Mouse (Mus musculus): Measurements from ENCODE around the gene Mrps18b. TPM values are rescaled to one million over a fixed set of nuclear protein-coding genes. Genes with fewer than 3 reads are reported as not detected.

The Mrps18b gene
- polyA plus RNA-seq, 1 experiment from 2014 or later, result 55.6 TPM

- ATAC-seq, result no peak
- Histone ChIP-seq H3K27ac (ENCODE audit: low read length) (peak overlapping the region; percentile 43; the same call in 1 of the 2 replicates), H3K4me2 (ENCODE audit: low read length) (peak overlapping the region; percentile 93), H3K4me1 (replicated peaks; ENCODE audit: control insufficient read depth, insufficient read depth, low read length) (peaks cover 69% of the 10 kb centered on the region), H3K9ac (replicated peaks; ENCODE audit: low read depth, low read length) (peak overlapping the region; percentile 87), H3K27me3 (replicated peaks; ENCODE audit: control insufficient read depth, insufficient read depth, low read length) (no peaks in the 10 kb centered on the region), H3K9me3 (ENCODE audit: control insufficient read depth, low read length) (no peaks in the 10 kb centered on the region), H3K36me3 (ENCODE audit: control insufficient read depth, insufficient read depth) (peaks cover 4% of the 10 kb centered on the region), H3K4me3 (replicated peaks; ENCODE audit: low read length) (peak overlapping the region; percentile 83)
- 4% methylated on average over 7 of the region's 7 CpGs for WGBS
These were observed 46.7 kb downstream of the Mrps18b start for GRCm38 (mm10) chr17:35869346-35870067.

- H3K4me2 ChIP-seq (ENCODE audit: low read length), result peak overlapping the region; percentile 93
- H3K4me3 ChIP-seq (replicated peaks; ENCODE audit: low read length), result peak overlapping the region; percentile 83
- peak overlapping the region; percentile 87 for H3K9ac ChIP-seq (replicated peaks; ENCODE audit: low read depth, low read length)
- ATAC-seq, result no peak
- WGBS, result 2% methylated on average over 7 of the region's 7 CpGs
- peaks cover 65% of the 10 kb centered on the region for H3K4me1 ChIP-seq (replicated peaks; ENCODE audit: control insufficient read depth, insufficient read depth, low read length)
- H3K9me3 ChIP-seq (ENCODE audit: control insufficient read depth, low read length), result no peaks in the 10 kb centered on the region
- H3K36me3 ChIP-seq (ENCODE audit: control insufficient read depth, insufficient read depth), result peaks cover 4% of the 10 kb centered on the region; the same call in 1 of the 2 replicates
- no peaks in the 10 kb centered on the region for H3K27me3 ChIP-seq (replicated peaks; ENCODE audit: control insufficient read depth, insufficient read depth, low read length)
- peak overlapping the region; percentile 47; the same call in 1 of the 2 replicates for H3K27ac ChIP-seq (ENCODE audit: low read length)
These were observed 47.2 kb downstream of the Mrps18b start for GRCm38 (mm10) chr17:35868961-35869345.

GRCm38 (mm10) chr17:35868165-35868820, 47.9 kb downstream of the Mrps18b start:
- Histone ChIP-seq H3K4me2 (ENCODE audit: low read length) (peak overlapping the region; percentile 93), H3K9ac (replicated peaks; ENCODE audit: low read depth, low read length) (peak overlapping the region; percentile 87), H3K4me1 (replicated peaks; ENCODE audit: control insufficient read depth, insufficient read depth, low read length) (peaks cover 59% of the 10 kb centered on the region), H3K9me3 (ENCODE audit: control insufficient read depth, low read length) (no peaks in the 10 kb centered on the region), H3K4me3 (replicated peaks; ENCODE audit: low read length) (peak overlapping the region; percentile 83), H3K27ac (ENCODE audit: low read length) (peak overlapping the region; percentile 47; the same call in 1 of the 2 replicates), H3K36me3 (ENCODE audit: control insufficient read depth, insufficient read depth) (peaks cover 4% of the 10 kb centered on the region; the same call in 1 of the 2 replicates), H3K27me3 (replicated peaks; ENCODE audit: control insufficient read depth, insufficient read depth, low read length) (no peaks in the 10 kb centered on the region)
- no peak for ATAC-seq
- WGBS, result 30% methylated on average over 17 of the region's 17 CpGs

- no peaks in the 10 kb centered on the region for H3K9me3 ChIP-seq (ENCODE audit: control insufficient read depth, low read length)
- peak overlapping the region; percentile 97 for H3K27ac ChIP-seq (ENCODE audit: low read length)
- peaks cover 52% of the 10 kb centered on the region for H3K4me1 ChIP-seq (replicated peaks; ENCODE audit: control insufficient read depth, insufficient read depth, low read length)
- peak overlapping the region; percentile 93 for H3K4me2 ChIP-seq (ENCODE audit: low read length)
- H3K27me3 ChIP-seq (replicated peaks; ENCODE audit: control insufficient read depth, insufficient read depth, low read length), result no peaks in the 10 kb centered on the region
- peak overlapping the region; percentile 87 for H3K9ac ChIP-seq (replicated peaks; ENCODE audit: low read depth, low read length)
- peak overlapping the region; percentile 83 for H3K4me3 ChIP-seq (replicated peaks; ENCODE audit: low read length)
- ATAC-seq, result no peak
- H3K36me3 ChIP-seq (ENCODE audit: control insufficient read depth, insufficient read depth), result peaks cover 4% of the 10 kb centered on the region; the same call in 1 of the 2 replicates
- WGBS, result 10% methylated on average over 26 of the region's 26 CpGs
These were observed 49.0 kb downstream of the Mrps18b start for GRCm38 (mm10) chr17:35866911-35867890.

GRCm38 (mm10) chr17:35866281-35866831, 49.8 kb downstream of the Mrps18b start:
- peak overlapping the region; percentile 83 for H3K4me3 ChIP-seq (replicated peaks; ENCODE audit: low read length)
- H3K9ac ChIP-seq (replicated peaks; ENCODE audit: low read depth, low read length), result peak overlapping the region; percentile 87
- no peaks in the 10 kb centered on the region for H3K27me3 ChIP-seq (replicated peaks; ENCODE audit: control insufficient read depth, insufficient read depth, low read length)
- peak; percentile 42 for ATAC-seq
- H3K36me3 ChIP-seq (ENCODE audit: control insufficient read depth, insufficient read depth), result peaks cover 3% of the 10 kb centered on the region; the same call in 1 of the 2 replicates
- peak overlapping the region; percentile 97 for H3K27ac ChIP-seq (ENCODE audit: low read length)
- under 1% methylated on average over 38 of the region's 38 CpGs for WGBS
- H3K4me2 ChIP-seq (ENCODE audit: low read length), result peak overlapping the region; percentile 93
- no peaks in the 10 kb centered on the region for H3K9me3 ChIP-seq (ENCODE audit: control insufficient read depth, low read length)
- H3K4me1 ChIP-seq (replicated peaks; ENCODE audit: control insufficient read depth, insufficient read depth, low read length), result peaks cover 51% of the 10 kb centered on the region

- Histone ChIP-seq H3K27ac (ENCODE audit: low read length) (peak within 1 kb of the TSS; percentile 97), H3K36me3 (ENCODE audit: control insufficient read depth, insufficient read depth) (no peaks in the 10 kb centered on the region), H3K9me3 (ENCODE audit: control insufficient read depth, low read length) (no peaks in the 10 kb centered on the region), H3K9ac (replicated peaks; ENCODE audit: low read depth, low read length) (peak within 1 kb of the TSS; percentile 87), H3K27me3 (replicated peaks; ENCODE audit: control insufficient read depth, insufficient read depth, low read length) (no peaks in the 10 kb centered on the region), H3K4me1 (replicated peaks; ENCODE audit: control insufficient read depth, insufficient read depth, low read length) (peaks cover 52% of the 10 kb centered on the region), H3K4me2 (ENCODE audit: low read length) (peak within 1 kb of the TSS; percentile 93), H3K4me3 (replicated peaks; ENCODE audit: low read length) (peak within 1 kb of the TSS; percentile 83)
- ATAC-seq, result peak; percentile 54
- WGBS, result under 1% methylated on average over 47 of the region's 48 CpGs
These were observed 50.5 kb downstream of the Mrps18b start, which contains the start of gene Ppp1r18 for GRCm38 (mm10) chr17:35865481-35866280. Ppp1r18 (plus strand) TSS chr17:35865593.

GRCm38 (mm10) chr17:35864832-35865353, 51.3 kb downstream of the Mrps18b start:
- peak overlapping the region; percentile 87 for H3K9ac ChIP-seq (replicated peaks; ENCODE audit: low read depth, low read length)
- H3K9me3 ChIP-seq (ENCODE audit: control insufficient read depth, low read length), result no peaks in the 10 kb centered on the region
- 26% methylated on average over 10 of the region's 10 CpGs for WGBS
- H3K4me1 ChIP-seq (replicated peaks; ENCODE audit: control insufficient read depth, insufficient read depth, low read length), result peaks cover 47% of the 10 kb centered on the region
- peak overlapping the region; percentile 93 for H3K4me2 ChIP-seq (ENCODE audit: low read length)
- peak overlapping the region; percentile 83 for H3K4me3 ChIP-seq (replicated peaks; ENCODE audit: low read length)
- H3K27me3 ChIP-seq (replicated peaks; ENCODE audit: control insufficient read depth, insufficient read depth, low read length), result no peaks in the 10 kb centered on the region
- no peaks in the 10 kb centered on the region for H3K36me3 ChIP-seq (ENCODE audit: control insufficient read depth, insufficient read depth)
- ATAC-seq, result no peak
- peak overlapping the region; percentile 97 for H3K27ac ChIP-seq (ENCODE audit: low read length)
